Mouse (Mus musculus): Measurements from ENCODE around the gene Marveld3. TPM values are rescaled to one million over a fixed set of nuclear protein-coding genes. Genes with fewer than 3 reads are reported as not detected.

Marveld3 gene
- polyA plus RNA-seq, 1 experiment, result 0.77 TPM

GRCm38 (mm10) chr8:109992166-109992565 is 30.2 kb upstream of the Marveld3 start:
- no peak for TF ChIP-seq CTCF (IDR thresholded peaks at IDR 0.05; ENCODE audit: borderline replicate concordance, extremely low read depth, insufficient read depth, insufficient read length)
- TF ChIP-seq POLR2A (IDR thresholded peaks at IDR 0.05; ENCODE audit: borderline replicate concordance, extremely low read depth, insufficient read depth, insufficient read length, poor library complexity, severe bottlenecking), result no peak
- DNase-seq (ENCODE audit: low read depth), result no peak

DNA sequence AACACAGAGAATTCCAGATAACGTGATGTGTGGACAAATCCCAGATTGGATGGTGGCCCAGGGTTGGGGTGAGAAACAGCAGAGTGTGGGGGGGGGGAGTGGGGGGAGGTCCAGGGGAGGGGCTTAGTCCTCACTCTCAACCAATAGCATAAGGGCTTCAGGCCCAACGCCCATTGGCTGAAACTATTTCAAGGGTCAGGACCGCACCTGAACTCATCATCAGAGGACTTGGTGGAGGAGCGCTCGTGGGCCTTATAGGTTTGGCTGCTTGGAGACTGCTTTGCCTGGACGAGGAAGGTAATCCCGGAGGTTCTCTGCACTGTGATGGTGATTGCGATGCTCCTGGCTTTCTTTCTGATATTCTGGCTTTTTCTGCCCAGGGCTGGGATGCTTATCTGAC is 28.2 kb upstream of the Marveld3 start, which contains the start of gene Tat:
Tat (plus strand) TSS at position 214 of the 400 bp plus-strand sequence.
- TF ChIP-seq CTCF (IDR thresholded peaks at IDR 0.05; ENCODE audit: borderline replicate concordance, extremely low read depth, insufficient read depth, insufficient read length), result no peak
- no peak for TF ChIP-seq POLR2A (IDR thresholded peaks at IDR 0.05; ENCODE audit: borderline replicate concordance, extremely low read depth, insufficient read depth, insufficient read length, poor library complexity, severe bottlenecking)

GRCm38 (mm10) chr8:109989151-109989550 is 27.1 kb upstream of the Marveld3 start:
- TF ChIP-seq POLR2A (IDR thresholded peaks at IDR 0.05; ENCODE audit: borderline replicate concordance, extremely low read depth, insufficient read depth, insufficient read length, poor library complexity, severe bottlenecking), result no peak
- 0 out of 2 replicates have a peak, but pooled peaks have one; percentile 1 for TF ChIP-seq CTCF (IDR thresholded peaks at IDR 0.05; ENCODE audit: borderline replicate concordance, extremely low read depth, insufficient read depth, insufficient read length)
- no peak for DNase-seq (ENCODE audit: low read depth)

More for the DNA sequence above, 28.2 kb upstream of the Marveld3 start, which contains the start of gene Tat:
- DNase-seq (ENCODE audit: low read depth), result no peak

DNA sequence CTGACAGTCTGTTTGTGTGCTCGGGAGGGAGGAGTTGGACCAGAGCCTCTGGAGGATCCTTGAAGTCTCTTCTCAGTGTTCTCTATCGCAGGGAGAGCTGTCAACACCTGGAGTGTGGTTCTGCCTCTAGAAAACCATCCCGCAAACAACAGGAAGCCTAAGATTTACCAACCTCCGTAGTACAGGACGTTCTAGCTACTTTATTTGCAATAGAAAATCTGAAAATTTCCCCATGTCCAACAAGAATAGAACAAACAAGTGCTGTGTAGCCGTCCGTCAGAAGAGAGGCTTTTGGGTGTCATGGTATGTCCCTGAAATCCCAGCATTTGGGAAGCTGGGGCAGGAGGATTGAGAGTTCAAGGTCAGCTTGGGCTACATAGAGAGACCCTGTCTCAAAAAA is 25.8 kb upstream of the Marveld3 start:
- TF ChIP-seq POLR2A (IDR thresholded peaks at IDR 0.05; ENCODE audit: borderline replicate concordance, extremely low read depth, insufficient read depth, insufficient read length, poor library complexity, severe bottlenecking) (no peak), CTCF (IDR thresholded peaks at IDR 0.05; ENCODE audit: borderline replicate concordance, extremely low read depth, insufficient read depth, insufficient read length) (no peak)

DNA sequence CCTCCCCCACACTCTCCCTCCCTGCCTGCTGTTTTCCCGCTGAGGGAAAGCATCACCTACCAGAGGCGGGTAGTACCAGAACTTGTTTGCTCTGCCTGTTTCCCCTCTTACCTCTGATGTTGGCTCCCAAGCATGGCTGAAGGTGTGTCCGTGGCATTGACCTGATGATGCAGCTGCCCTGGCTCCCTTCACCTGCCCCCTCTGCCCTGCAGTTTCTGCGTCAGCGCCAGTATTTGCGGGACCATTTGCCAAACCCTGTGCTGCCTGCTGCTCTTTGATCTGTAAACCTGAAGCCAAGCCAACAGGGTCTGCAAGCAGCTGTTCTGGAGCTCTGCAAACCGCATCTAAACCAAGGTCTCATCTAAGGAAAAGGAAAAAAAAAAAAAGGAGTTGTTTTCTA is 24.4 kb upstream of the Marveld3 start:
- TF ChIP-seq CTCF (IDR thresholded peaks at IDR 0.05; ENCODE audit: borderline replicate concordance, extremely low read depth, insufficient read depth, insufficient read length) (no peak), POLR2A (IDR thresholded peaks at IDR 0.05; ENCODE audit: borderline replicate concordance, extremely low read depth, insufficient read depth, insufficient read length, poor library complexity, severe bottlenecking) (no peak)
- DNase-seq (ENCODE audit: low read depth), result peak; percentile 29

More for the DNA sequence above, 25.8 kb upstream of the Marveld3 start:
- no peak for DNase-seq (ENCODE audit: low read depth)

DNA sequence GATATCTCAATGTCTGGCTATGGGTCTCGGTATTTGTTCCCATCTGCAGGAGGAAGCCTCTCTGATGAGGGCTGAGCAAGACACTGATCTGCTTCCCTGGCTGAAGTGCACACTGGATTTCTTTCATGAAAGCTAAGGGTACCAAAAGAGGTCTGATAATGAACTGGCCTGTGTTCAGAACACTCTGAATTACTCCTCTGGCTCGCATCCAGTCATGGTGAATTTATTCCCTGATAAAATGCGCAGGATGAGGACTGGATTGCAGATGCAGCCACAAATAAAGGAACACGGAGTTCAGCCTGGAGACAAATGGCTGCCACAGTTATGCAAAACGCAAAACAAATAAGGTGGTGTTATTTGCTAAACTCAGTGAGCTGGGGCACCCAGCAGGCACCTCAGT is 21.9 kb upstream of the Marveld3 start:
- TF ChIP-seq POLR2A (IDR thresholded peaks at IDR 0.05; ENCODE audit: borderline replicate concordance, extremely low read depth, insufficient read depth, insufficient read length, poor library complexity, severe bottlenecking) (no peak), CTCF (IDR thresholded peaks at IDR 0.05; ENCODE audit: borderline replicate concordance, extremely low read depth, insufficient read depth, insufficient read length) (no peak)
- DNase-seq (ENCODE audit: low read depth), result peak; percentile 77

DNA sequence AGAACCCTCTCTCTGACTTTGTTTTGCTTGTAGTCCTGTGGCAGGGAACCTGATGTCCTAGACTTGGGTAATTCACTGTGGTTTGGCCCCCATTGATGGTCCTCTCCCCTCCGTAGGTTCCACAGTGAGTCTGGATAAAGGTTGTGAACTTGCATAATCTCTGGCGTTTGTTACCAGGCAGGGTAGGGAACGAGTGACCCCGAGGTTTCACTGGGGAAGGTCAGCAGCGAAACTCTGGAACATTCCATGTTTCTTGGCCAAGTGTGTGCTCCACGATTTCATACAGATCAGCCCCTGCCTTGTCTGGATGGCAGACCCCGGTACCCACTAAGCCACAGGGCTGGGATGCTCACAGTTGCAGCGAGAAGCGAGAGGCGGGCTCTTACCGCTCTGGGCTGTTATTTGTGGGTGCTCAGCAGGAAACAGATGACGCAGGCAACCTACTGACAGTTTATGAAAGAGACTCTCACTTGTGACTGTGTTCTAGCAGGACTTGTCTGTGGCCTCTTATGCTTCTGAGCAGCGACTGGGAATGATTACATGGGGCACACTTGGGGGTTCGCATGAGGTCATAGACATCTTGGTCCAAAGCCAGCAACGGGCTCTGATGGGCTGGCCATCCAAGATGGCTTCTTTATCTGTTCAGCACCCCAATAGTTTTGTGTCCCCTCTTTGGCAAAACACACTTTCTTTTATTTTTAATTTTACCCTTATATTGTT is 20.5 kb upstream of the Marveld3 start:
- TF ChIP-seq CTCF (IDR thresholded peaks at IDR 0.05; ENCODE audit: borderline replicate concordance, extremely low read depth, insufficient read depth, insufficient read length) (no peak), POLR2A (IDR thresholded peaks at IDR 0.05; ENCODE audit: borderline replicate concordance, extremely low read depth, insufficient read depth, insufficient read length, poor library complexity, severe bottlenecking) (no peak)
- DNase-seq (ENCODE audit: low read depth), result no peak

GRCm38 (mm10) chr8:109979339-109979738 is 17.3 kb upstream of the Marveld3 start:
- TF ChIP-seq CTCF (IDR thresholded peaks at IDR 0.05; ENCODE audit: borderline replicate concordance, extremely low read depth, insufficient read depth, insufficient read length), result no peak
- TF ChIP-seq POLR2A (IDR thresholded peaks at IDR 0.05; ENCODE audit: borderline replicate concordance, extremely low read depth, insufficient read depth, insufficient read length, poor library complexity, severe bottlenecking), result no peak

DNA sequence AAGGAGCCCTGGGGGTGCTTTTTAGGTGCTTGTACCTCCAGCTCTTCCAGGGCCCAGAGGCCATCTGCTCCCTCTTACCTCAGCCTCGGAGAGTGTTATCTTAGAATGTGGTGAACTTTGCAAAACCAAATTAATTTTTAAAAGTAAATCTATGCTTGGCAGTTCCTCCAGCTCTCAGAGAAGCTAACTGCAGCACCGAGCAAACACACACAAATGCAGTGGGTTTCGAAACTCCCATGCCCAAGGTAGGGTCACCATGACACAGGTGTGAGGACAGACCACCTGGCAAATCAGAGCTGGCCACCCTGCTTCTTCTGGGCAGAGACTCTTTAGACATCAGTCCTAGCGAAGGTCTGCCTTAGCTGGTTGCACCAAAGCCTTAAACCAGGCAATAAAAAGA is 10.9 kb upstream of the Marveld3 start:
- no peak for TF ChIP-seq POLR2A (IDR thresholded peaks at IDR 0.05; ENCODE audit: borderline replicate concordance, extremely low read depth, insufficient read depth, insufficient read length, poor library complexity, severe bottlenecking)
- no peak for TF ChIP-seq CTCF (IDR thresholded peaks at IDR 0.05; ENCODE audit: borderline replicate concordance, extremely low read depth, insufficient read depth, insufficient read length)
- DNase-seq (ENCODE audit: low read depth), result no peak

More at GRCm38 (mm10) chr8:109979339-109979738, 17.3 kb upstream of the Marveld3 start:
- DNase-seq (ENCODE audit: low read depth), result no peak

DNA sequence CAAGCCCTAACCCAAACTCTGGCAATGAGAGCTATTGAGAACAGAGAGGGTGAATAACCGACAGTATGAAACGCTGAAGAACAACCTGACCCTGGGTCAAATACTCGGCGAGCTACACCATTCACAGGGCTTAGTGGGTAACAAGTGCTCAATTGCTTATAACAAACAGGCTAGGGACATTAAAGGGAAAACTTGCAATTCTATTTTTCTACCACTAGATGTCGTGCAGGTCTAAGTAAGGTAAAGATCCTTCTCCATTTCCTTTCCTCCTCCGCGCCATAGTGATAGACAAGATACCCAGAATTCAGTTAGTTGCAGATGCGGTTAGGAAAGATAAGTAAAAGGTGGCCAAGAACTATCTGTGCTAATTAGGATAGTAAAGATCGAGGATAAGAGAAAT is 8.3 kb upstream of the Marveld3 start:
- DNase-seq (ENCODE audit: low read depth), result peak; percentile 87
- TF ChIP-seq CTCF (IDR thresholded peaks at IDR 0.05; ENCODE audit: borderline replicate concordance, extremely low read depth, insufficient read depth, insufficient read length) (peak; percentile 52), POLR2A (IDR thresholded peaks at IDR 0.05; ENCODE audit: borderline replicate concordance, extremely low read depth, insufficient read depth, insufficient read length, poor library complexity, severe bottlenecking) (no peak)

GRCm38 (mm10) chr8:109968837-109969236 is 6.8 kb upstream of the Marveld3 start:
- DNase-seq (ENCODE audit: low read depth), result no peak
- TF ChIP-seq CTCF (IDR thresholded peaks at IDR 0.05; ENCODE audit: borderline replicate concordance, extremely low read depth, insufficient read depth, insufficient read length), result no peak
- TF ChIP-seq POLR2A (IDR thresholded peaks at IDR 0.05; ENCODE audit: borderline replicate concordance, extremely low read depth, insufficient read depth, insufficient read length, poor library complexity, severe bottlenecking), result no peak

- no peak for TF ChIP-seq CTCF (IDR thresholded peaks at IDR 0.05; ENCODE audit: borderline replicate concordance, extremely low read depth, insufficient read depth, insufficient read length)
- no peak for TF ChIP-seq POLR2A (IDR thresholded peaks at IDR 0.05; ENCODE audit: borderline replicate concordance, extremely low read depth, insufficient read depth, insufficient read length, poor library complexity, severe bottlenecking)
- no peak for DNase-seq (ENCODE audit: low read depth)
Observed at GRCm38 (mm10) chr8:109964106-109964505, 2.1 kb upstream of the Marveld3 start.

All from brain, embryonic 14.5 days (tissue).